Mouse (Mus musculus) WW6 (cell line): Measurements from ENCODE around the gene Ttc30a2.

Source experiments
- DNase-seq: peaks from one replicate; pipeline ENCODE4 v3.0.0-alpha.2; 2013; ENCODE audit warnings: low read depth, low spot score

Ttc30a2 gene

DNA sequence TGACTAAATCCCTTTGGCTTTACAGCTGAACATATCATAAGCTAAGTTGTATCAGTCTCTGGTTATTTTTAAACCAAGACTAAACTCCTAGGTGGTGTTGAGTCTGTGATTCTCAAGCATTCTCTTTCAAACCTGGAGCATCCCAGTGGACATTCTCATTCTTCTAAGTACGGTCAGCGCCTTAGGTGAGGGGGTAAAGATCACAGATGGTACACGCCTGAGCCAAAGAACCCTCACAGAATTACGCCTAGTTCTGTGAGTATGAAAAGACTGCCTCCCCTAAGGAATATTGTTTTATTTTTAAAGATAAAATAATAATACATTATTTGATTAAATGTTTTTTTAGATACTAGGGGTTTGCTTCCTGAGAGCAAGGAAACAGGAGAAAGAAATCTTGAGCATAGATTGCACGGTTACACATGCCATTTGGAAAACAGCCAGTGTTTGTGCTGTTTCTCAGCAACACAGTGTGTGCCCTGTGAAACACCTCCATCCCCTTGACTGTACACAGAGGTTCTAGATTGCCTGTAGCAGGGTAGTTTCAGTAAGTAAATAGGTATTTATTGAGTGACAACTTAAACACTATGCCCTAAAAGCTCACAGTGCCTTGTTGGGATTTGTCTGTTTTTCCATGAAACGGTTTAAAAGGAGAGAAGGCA lies 48.1 kb downstream of the Ttc30a2 start:
- DNase-seq, result no peak

DNA sequence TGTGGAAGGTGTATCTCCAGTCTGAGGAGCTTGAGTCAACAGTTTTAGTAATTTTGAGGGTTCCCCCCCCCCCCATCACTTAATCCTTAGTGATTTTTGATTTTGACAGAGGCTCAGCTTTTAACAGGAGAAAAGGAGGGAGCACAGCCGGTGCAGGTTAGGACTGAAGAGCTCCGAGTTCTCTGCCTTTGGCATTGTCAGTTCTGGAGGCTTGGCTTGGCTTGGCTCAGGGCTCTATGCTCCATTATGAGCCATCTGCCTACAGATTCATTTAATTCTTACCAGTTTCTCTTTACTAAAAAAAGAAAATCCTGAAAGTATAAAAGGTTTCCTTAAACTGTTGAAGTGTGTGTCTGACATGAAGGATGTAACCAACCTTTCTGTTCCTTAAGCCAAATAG lies 48.8 kb downstream of the Ttc30a2 start:
- no peak for DNase-seq

DNA sequence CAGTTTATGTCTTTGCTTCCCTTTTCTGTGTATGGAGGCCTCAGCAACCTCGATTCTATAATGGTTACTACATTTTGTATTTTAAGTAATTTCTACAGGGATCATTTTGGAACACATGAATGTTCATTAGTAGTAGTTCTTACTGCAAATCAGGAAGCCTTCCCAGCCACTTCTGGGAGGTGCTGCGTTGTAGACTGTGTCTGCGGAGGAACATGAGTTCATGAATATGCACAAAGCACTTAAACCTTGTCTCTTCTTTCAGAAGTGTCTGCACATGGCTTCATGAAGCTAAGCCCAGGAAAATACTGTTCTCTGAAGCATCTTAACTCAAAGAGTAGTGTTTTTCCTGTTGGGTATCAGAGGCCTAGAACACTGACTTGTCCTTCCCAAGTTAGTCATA lies 50.0 kb downstream of the Ttc30a2 start:
- DNase-seq, result no peak

DNA sequence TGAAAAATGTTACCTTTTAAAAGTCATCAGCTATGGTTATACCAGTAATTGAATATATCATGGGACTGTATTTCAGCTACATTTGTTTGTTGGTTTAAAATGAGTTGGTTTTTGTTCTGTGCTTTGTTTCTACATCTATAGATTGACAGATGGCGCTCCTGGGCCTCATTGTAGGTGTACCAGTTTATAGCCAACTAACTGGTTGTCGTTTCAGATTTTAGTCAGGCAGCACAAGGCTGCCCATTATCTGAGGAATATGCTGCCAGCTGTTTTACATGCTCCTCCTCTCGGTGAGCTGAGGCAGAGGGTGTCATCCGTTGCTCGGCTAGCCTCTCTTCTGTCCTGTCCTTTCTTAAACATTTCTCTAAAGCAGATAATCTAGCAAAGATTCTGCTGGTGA lies 51.9 kb downstream of the Ttc30a2 start:
- DNase-seq, result no peak
